Mouse (Mus musculus): Measurements from ENCODE around the gene Grap2.

Gene Grap2

DNA sequence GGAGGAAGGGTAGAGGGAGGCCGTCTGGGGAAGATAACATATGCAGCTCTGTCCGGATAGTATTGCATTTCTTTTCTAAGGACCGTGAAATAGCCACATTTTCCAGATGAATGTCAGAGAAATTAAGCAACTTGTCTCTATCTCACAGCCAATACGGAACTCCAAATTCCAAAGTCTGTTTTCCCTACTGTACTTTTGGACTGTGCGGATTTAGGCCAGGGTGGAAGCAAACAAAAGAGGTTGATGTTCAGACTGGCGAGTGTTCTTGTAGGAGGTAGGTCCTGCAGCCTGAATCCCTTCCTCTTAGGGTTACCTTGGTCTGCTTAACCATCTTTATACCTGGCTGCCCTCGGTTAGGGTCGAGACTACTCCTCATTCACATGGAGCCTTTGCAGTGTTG is 109.9 kb downstream of the Grap2 start:
- no peak for DNase-seq (ENCODE audit: low spot score in 2 of 2)

DNA sequence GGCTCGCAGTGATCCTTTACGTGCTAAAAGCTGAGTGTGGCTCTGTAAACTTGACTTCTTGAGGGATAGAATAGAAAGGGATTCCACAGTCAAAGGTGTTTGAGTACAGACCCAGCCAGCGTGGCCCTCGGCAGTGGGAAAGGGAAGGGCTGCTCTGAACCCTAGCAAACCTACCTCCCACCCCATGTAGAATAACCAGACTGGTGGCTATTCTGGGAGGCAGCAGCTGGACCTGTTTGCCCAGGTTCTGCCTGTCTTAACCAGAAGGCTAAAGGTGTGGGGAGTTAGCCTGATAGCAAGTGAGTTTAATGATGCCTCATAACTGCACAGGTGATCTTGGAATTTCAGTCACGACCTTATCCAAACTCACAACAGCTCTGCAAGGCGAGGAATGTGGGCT is 110.8 kb downstream of the Grap2 start:
- DNase-seq (ENCODE audit: low spot score in 2 of 2) = no peak

DNA sequence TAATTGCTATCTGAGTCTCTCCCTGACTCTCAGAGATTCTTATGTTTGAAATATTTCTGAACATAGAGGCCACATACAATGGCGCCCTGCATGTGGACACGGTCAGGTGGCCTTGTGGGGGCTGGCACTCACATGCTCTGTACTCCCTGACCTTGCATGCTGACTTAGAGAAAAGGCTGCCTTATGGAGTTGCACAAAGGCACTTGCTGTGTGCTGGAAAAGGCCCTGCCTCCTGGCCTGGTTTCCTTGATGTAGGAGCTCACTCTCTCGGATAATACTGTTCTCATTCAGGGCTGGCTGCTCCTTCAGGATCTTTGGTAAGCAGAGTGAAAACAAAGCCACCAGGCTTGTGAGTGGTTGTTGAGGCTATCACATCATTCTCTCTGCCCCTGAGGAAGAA is 111.6 kb downstream of the Grap2 start:
- no peak for DNase-seq (ENCODE audit: low spot score in 2 of 2)

DNA sequence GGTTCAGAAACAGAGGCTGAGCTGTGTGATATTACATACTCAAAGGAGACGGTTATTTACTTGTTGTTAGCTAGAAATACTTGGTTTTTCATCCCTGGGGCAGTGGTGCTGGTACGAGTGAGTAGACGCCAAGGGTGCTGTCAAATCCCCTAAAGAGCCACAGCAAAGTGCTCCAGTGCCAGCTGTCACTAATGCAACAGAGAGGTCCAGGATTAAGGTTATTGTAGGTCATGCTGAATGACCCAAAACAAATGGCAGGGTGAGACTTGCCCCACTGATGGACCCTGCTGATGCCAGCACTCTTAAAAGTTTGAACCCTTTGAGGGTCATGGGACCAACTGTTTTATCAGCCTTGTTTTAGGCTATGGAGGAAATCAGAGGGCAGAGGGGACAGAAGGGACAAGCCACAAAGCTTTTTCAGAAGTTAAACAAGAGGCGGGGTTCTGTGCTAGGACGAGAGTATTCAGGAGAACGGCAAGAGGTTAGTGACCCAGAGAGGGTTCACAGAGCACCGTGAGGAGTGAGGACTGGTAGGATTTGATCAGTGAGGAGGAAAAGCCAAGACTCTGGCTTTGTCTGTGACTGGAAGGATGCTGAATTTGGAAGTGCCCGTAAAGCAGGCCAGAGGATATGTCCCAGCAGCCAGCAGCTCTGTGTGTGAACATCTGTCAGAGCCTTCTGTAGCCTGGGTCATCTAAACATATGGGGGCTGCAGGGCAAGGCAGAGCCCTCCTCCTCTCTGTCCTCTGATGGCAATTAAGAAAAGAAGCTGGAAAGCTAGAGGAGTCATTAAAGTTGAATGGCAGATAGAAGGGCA is 112.6 kb downstream of the Grap2 start:
- DNase-seq (ENCODE audit: low spot score in 2 of 2) = no peak

DNA sequence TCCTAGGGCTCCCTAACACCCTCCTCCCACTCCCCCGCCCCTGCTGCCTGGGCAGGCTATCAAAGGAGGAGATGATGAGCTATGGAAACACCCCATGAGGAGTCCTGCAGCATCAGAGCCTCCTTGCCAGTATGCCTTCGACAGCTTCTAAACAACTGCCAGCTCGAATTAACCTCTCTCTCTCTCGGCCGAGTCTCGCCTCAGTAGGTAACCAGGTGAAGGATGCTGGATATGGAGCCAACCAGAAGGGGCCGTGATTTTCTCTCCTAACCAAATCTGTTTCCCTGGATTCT is 113.2 kb downstream of the Grap2 start:
- no peak for DNase-seq (ENCODE audit: low spot score in 2 of 2)

DNA sequence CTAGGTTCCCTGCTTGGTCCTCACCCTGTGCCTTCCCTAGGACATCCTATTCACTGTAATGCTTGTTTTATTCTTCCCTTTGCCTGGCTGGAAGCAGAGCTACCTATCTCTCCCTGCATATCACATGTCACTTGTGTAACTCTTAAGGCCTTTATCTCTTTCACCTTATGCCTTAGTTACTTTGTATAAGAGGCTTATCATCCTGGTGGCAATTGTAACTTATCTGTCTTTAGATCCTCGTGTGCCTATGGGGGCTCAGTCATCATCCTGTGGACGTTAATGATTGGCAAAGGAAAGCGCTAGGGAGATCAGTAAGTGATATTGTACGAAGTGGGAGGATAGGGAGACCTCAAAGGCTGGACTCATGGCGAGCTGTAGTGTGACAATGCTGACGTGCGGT is 116.1 kb downstream of the Grap2 start:
- DNase-seq (ENCODE audit: low spot score in 2 of 2) = no peak

DNA sequence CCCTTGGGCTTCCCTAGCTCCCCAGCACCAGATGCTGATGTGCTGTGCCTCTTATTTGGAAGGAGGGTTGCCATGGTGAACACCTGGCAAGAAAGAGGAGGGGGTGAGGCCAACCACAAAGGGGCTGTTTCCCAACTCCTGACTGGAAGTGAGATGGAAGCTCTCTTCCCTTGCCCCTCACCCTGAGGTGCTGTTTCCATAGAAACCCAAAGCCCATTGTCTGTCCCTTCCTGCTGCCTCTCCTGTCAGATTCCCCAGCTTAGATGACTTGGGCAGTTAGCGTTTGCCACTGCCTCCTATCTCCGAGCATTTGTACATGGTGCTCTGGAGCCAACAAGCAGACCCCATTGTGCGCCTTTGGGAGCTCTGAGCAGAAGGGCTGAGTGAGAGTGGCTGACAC is 121.1 kb downstream of the Grap2 start:
- DNase-seq (ENCODE audit: low spot score in 2 of 2) = no peak

DNA sequence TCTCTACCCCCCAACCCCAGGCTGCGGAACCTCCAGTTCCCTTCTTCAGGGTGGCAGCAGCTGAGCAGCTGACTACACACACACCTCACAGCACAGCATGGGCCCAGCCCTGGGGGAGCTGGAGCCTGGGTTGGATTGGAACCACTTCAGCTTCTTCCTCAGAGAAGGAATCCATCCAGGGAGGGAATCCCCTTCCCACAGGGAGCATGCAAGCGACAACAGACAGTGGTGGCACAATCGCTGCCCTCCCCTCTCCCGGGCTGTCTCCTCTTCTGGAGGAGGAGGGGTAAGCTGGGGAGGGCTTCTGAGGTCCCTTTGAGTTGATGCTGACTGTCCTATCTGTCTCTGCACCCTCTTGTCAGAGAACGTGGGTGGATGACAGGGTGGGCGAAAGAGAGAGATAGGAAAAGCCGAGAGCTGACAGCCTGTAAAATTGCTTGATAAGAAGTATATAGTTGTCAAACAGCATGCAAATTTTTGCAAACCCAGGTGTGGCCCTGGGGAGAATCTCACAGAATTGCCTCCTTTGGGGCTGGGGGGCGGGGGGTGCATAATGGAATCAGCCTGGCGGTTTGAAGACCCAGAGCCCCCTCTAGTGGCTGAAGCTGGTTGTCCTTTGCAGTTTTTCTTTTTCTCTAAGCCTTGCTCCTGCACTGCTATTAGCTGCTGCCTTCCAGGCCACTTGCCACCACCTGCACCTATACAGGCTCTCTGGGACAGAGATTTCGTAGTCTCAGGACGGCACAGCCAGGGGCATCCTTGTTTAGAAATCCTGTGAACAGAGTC is 121.9 kb downstream of the Grap2 start:
- peak; percentile 66 to 88 for DNase-seq (ENCODE audit: low spot score in 2 of 2)

DNA sequence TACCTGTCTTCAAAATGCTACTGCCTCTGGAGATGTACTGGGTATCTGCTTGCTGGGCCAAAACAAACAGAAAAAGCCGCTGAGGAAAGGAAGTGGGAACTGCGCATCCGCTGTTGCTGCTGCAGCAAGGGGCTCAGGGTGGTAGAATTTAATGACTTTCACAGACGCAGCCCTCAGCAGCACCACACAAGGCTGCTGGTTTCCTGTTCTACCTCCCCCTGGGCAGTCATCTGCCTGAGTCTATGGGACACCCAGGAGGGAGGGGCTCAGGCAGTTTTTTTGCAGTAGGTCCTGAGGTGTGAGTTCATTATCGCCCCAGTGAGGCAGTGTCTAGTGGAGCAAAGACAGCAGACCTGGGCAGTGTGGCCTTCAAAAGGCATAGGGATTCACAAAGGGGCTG is 125.2 kb downstream of the Grap2 start:
- peak; percentile 77 to 80 for DNase-seq (ENCODE audit: low spot score in 2 of 2)

DNA sequence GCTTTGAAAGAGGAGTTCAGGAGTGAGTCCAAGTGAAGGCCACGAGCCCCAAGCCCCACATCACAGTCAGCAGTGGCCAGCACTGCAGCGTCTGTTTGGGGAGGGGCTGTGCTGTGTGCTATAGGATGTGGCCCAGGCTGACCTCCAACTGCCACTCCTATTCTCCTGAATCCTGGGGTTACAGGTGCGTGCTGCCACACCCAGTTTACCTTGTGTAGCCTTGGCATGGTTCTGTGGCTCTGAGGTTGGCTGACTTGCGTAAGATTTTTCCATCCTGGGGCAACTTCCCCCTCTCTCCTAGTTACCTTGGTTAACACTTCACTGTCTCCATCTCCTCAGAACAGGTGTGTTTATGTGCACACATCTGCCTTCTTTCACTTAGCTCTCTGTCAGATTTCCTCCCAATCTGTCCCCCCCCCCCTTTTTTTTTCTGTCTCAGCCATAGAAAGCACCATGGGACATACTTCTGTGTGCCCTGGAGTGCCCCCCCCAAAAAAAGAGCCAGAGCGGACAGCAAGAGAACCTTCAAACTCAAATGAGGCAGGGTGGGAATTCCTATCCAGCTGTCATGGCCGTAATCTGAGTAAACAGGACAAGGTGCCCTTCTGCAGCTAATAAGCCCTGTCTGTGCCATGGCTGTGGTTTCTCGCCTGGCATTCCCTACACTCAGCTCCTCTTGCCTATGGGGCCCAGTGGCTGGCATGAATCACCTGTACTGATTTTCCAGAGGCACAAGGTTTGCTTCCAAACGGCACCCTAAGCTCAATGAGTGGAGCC is 129.3 kb downstream of the Grap2 start:
- DNase-seq (ENCODE audit: low spot score in 2 of 2) = no peak

Data from thymus, postnatal 10 days (tissue).